Mouse (Mus musculus) monocyte, adult 59 days (primary cell): ENCODE results near the gene Tsen2. TPM values are rescaled to one million over a fixed set of nuclear protein-coding genes. Genes with fewer than 3 reads are reported as not detected.

Source experiments
- total RNA-seq, 2 experiments: library from RNA; stranded (reverse); gene quantifications; one replicate each; pipeline ENCODE4 v1.2.4; 2023

The Tsen2 gene
- total RNA-seq = 1 to 10 TPM; 3.1 to 3.6 TPM

DNA sequence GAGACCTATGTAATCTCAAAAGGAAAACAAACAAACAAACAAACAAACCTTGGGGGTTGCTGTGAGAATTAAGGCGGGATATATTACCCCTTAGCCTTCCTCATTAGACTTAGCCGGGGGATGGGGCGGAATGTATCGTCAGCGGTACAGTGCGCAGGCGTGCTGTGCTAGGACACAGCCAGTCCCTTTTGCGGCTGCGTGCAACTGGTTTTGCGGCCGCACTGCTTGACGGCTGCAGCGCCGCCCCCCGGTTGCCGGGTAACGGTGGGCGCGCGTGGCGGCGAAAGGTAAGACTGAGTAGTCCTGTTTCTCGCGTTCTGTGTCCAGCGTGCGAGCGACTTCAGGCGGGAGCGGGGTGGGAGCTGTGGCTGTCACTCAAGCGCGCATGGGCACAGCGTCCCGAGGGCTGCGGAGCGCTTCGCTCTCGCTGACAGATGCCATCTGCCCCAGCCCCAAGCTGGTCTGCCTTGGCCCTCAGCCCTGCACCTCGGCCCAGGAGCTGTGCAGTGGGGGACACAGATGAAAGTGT, at the start of gene Tsen2:
Tsen2 (plus strand) TSS at position 223 of the 529 bp plus-strand sequence.

DNA sequence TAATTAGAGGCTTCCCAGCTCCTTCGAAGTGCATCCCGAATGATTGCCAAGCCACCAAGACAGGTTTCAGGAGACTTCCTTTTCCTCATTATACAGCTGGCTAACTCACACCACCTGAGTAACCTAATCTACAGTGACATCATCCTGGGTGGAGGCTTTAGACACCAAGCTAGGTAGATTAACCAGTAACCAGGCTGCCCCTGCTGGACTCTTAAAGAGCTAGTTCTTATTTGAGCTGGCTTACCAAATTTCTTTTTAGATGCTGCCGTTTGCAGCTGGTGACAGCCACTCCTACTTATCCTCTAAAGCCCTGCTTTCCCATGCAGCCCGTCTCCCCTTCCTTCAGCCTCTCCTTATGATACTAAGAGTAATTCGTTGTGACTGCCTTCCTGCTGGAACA, 48.0 kb downstream of the Tsen2 start, which contains the start of gene Mkrn2os:
Mkrn2os (minus strand) TSS at position 119 of the 400 bp plus-strand sequence.

DNA sequence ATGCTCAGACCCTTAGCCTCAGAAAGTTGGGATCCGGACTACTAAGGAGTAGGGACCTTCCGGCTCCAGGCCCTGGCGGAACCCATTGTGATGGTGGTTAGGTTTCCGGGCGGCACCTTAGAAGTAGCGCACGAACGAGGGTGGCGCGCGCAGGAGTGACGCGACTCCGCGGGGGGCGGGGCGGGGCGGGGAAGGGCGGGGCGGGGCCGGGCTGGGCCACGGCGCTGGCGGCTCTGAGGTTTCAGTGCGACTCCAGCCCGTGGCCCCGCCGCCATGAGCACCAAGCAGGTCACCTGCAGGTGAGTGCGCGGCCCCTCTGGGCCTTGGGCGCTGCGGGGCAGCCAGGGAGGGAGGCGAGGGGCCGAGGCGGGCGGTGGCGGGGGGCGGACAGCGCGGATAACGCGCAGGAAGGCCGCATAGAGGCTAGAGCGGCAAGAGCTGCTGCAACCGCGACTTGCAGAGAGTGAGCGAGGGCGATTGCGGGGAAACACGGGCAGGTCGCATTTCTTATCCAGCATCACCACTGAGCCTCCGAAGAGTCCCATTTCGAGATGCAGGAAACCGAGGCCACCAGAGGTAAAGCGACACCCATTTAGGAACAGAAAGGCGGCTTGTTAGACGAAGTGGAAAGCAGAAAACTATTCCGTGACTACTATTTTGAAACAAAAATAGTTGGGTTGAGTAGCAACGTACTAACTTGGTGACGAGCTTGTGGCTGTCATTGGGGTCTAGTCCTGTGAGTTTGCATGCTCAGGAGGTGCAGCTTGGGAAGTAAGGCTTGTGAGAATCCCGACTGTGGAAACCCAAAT, 57.5 kb downstream of the Tsen2 start, which contains the start of gene Mkrn2:
Mkrn2 (plus strand) TSS at position 188 of the 809 bp plus-strand sequence.

Other genes starting within 250 kb of the Tsen2 start
- 10 to 100 TPM; 64.5 to 72.3 TPM for gene Pparg, start 183.7 kb upstream of the Tsen2 start, total RNA-seq
- gene Mkrn2os, start 47.9 kb downstream of the Tsen2 start, total RNA-seq = not detected
- gene Mkrn2, start 57.2 kb downstream of the Tsen2 start, total RNA-seq = 10 to 100 TPM; 19.2 to 20.1 TPM
- 100 to 1,000 TPM; 212 to 220 TPM for gene Raf1, start 132.0 kb downstream of the Tsen2 start, total RNA-seq
- not detected for gene Tmem40, start 217.7 kb downstream of the Tsen2 start, total RNA-seq
- gene Cand2, start 229.9 kb downstream of the Tsen2 start, total RNA-seq = under 1 TPM in 1 of 2 experiments, not detected in 1; 0.12 TPM